Mouse (Mus musculus) heart, embryonic 12.5 days (tissue): ENCODE measurements around the gene Sdr9c7. TPM values are rescaled to one million over a fixed set of nuclear protein-coding genes. Genes with fewer than 3 reads are reported as not detected.

Source experiments
- ATAC-seq: fragments of 200-750 bp; cut with Nextera tagmentation; 2 replicates; pipeline ENCODE4 v1.8.0; 2017; ENCODE audit warnings: moderate TSS enrichment, moderate library complexity; ENCODE audit not compliant: insufficient number of reproducible peaks, low FRiP score
- H3K27ac ChIP-seq: fragments of 300-500 bp; sonication (generic); 2 replicates; pipeline ENCODE4 v1.5.1; 2016; ENCODE audit warnings: mild to moderate bottlenecking, moderate library complexity; ENCODE audit not compliant: poor library complexity, severe bottlenecking
- H3K27me3 ChIP-seq: fragments of 300-500 bp; sonication (generic); replicated peaks from 2 replicates; pipeline ENCODE4 v1.6.1; 2016; ENCODE audit warnings: mild to moderate bottlenecking, moderate library complexity
- H3K36me3 ChIP-seq: fragments of 300-500 bp; sonication (generic); 2 replicates; pipeline ENCODE4 v1.6.1; 2016; ENCODE audit warnings: mild to moderate bottlenecking, moderate library complexity
- H3K4me1 ChIP-seq: fragments of 300-500 bp; sonication (generic); replicated peaks from 2 replicates; pipeline ENCODE4 v1.6.1; 2016; ENCODE audit warnings: mild to moderate bottlenecking
- H3K4me2 ChIP-seq: fragments of 300-500 bp; sonication (generic); 2 replicates; pipeline ENCODE4 v1.6.1; 2016; ENCODE audit warnings: mild to moderate bottlenecking, moderate library complexity
- H3K4me3 ChIP-seq: fragments of 300-500 bp; sonication (generic); 2 replicates; pipeline ENCODE4 v1.5.1; 2016; ENCODE audit warnings: mild to moderate bottlenecking
- H3K9ac ChIP-seq: fragments of 300-500 bp; sonication (generic); 2 replicates; pipeline ENCODE4 v1.6.1; 2016; ENCODE audit warnings: mild to moderate bottlenecking, moderate library complexity
- H3K9me3 ChIP-seq: fragments of 300-500 bp; sonication (generic); replicated peaks from 2 replicates; pipeline ENCODE4 v1.6.1; 2016; ENCODE audit warnings: mild to moderate bottlenecking, moderate library complexity
- WGBS: fragments of 180-500 bp; shearing (Covaris S2); methylation state at CpG from one replicate; pipeline ENCODE4 v1.1.7; 2016; 5-methylcytosine and 5-hydroxymethylcytosine counted together
- polyA plus RNA-seq: library from polyadenylated mRNA; unstranded; fragments of >200 nt; fragmentation: Nextera tagmentation; extraction: Ambion mirVana; gene quantifications from 2 replicates; pipeline ENCODE4 v1.2.1, GENCODE M21; 2016

Gene Sdr9c7
- not detected in 2 replicates for polyA plus RNA-seq

DNA sequence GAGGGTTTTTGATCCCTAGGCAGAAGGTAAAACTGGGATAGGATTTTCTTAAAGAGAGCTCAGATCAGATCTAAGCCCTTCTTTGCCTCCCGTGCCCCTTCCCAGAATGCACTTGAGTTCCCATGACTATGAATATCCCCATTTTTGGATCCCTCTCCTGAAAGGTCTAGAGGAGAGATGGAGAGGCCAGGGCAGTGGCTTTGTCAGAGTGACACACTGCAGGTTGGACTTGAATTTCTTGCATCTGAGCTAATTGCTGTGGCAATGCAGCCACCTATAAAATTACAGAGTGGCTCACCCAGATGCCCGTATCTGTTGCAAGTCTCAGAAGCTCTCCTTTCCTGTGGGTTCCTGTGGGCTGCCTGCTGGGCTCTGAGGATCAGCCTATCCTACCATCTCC lies at the start of gene Sdr9c7:
Sdr9c7 (plus strand) TSS at position 301 of the 400 bp plus-strand sequence.
- ATAC-seq = no peak
- H3K4me2 ChIP-seq = no peak within 1 kb of the TSS
- H3K9me3 ChIP-seq = no peaks in the 10 kb centered on the region
- no peaks in the 10 kb centered on the region for H3K36me3 ChIP-seq
- 0 out of 2 replicates have a peak, but pooled peaks cover 4% of the 10 kb centered on the region for H3K4me1 ChIP-seq
- H3K4me3 ChIP-seq = no peak within 1 kb of the TSS
- no peaks in the 10 kb centered on the region for H3K27me3 ChIP-seq
- no peak within 1 kb of the TSS for H3K27ac ChIP-seq
- 82% methylated on average over 2 of the region's 2 CpGs for WGBS
- H3K9ac ChIP-seq = no peak within 1 kb of the TSS

DNA sequence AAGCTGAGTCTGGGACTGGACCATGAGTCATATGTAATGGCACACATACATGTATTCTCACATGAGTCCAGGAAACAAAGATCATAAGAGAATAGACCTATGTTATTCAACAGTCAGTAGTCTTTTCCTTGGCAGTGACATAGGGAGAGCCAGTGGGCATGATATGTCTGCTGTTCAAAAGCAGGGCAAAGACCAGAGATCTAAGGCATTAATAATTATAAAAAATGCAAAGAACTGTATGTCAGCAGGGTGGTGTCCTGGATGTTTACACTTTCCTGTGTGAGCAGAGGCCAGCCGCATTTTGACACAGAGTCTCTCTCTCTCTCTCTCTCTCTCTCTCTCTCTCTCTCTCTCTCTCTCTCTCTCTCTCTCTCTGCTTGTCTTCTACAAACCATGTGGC lies 48.7 kb upstream of the Sdr9c7 start, which contains the start of gene Rdh19:
Rdh19 (plus strand) TSS at position 301 of the 400 bp plus-strand sequence.
- H3K9ac ChIP-seq = no peak within 1 kb of the TSS
- H3K9me3 ChIP-seq = peaks cover 7% of the 10 kb centered on the region
- H3K4me2 ChIP-seq = no peak within 1 kb of the TSS
- no peaks in the 10 kb centered on the region for H3K36me3 ChIP-seq
- no peaks in the 10 kb centered on the region for H3K4me1 ChIP-seq
- H3K27ac ChIP-seq = no peak within 1 kb of the TSS
- no peak for ATAC-seq
- no peak within 1 kb of the TSS for H3K4me3 ChIP-seq
- H3K27me3 ChIP-seq = no peaks in the 10 kb centered on the region
- WGBS = 88% methylated on average over 1 of the region's 1 CpGs

DNA sequence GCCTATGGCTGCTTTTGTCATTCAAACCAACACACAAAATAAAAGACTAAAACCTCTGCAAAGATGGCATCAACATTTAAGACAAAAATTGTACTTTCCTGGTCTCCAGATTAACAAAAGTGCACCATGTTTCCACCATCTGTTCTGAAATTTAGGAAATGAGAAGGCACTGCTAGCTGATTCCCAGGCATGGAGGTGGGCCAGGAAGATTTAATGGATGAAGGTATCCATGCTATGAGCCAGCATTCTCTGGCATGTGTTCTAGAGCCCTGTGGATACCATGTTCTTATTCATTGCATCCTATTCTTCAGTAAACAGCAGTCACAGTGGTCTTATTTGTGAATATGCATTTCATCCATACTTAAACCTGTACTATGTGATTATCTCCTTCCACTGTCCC lies 41.9 kb upstream of the Sdr9c7 start:
- H3K4me2 ChIP-seq = no peak overlapping the region
- H3K27ac ChIP-seq = no peak overlapping the region
- no peak overlapping the region for H3K9ac ChIP-seq
- no peaks in the 10 kb centered on the region for H3K27me3 ChIP-seq
- H3K36me3 ChIP-seq = no peaks in the 10 kb centered on the region
- no peaks in the 10 kb centered on the region for H3K4me1 ChIP-seq
- H3K9me3 ChIP-seq = peaks cover 5% of the 10 kb centered on the region; the same call in 1 of the 2 replicates
- ATAC-seq = no peak
- H3K4me3 ChIP-seq = no peak overlapping the region

DNA sequence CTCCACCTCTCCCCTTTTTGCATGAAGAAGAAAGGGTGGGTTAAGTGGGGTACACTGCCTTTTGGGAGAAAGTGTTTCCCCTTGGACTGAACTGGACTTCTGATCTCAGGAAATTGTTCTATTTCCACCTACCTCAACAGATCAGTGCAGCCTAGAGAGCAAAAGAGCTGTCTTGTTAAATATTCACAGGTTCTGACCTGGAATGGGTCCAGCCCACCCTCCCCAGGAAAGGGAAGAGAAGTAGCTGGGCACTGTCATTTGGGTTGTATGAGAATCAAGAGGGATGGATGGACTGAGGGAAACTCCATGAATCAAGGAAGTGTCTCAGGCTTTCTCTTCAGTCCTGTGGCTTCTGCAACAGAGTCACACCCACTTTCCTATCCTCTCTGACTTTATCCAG lies 33.4 kb upstream of the Sdr9c7 start:
- no peak overlapping the region for H3K9ac ChIP-seq
- H3K9me3 ChIP-seq = peaks cover 3% of the 10 kb centered on the region; the same call in 1 of the 2 replicates
- no peak for ATAC-seq
- no peak overlapping the region for H3K4me2 ChIP-seq
- H3K27me3 ChIP-seq = no peaks in the 10 kb centered on the region
- no peak overlapping the region for H3K27ac ChIP-seq
- H3K36me3 ChIP-seq = no peaks in the 10 kb centered on the region
- no peaks in the 10 kb centered on the region for H3K4me1 ChIP-seq
- no peak overlapping the region for H3K4me3 ChIP-seq

DNA sequence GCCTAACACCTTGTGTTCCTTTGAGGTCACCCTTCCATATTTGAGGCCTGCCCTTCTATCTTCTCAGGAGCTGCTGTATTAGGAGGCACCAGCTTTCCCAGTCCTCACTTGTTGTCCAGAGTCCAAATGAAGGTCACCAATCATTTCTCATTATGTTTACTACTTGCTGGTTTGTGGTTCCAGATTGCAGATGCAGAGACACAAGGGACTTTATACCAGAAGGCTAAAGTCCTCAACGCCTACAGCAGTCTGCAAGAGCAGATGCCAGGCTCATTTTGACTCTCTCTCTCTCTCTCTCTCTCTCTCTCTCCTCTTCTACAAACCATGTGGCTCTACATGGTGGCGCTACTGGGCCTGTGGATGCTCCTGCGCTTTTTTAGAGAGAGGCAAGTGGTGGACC lies 32.1 kb upstream of the Sdr9c7 start, which contains the start of gene Rdh16f2:
Rdh16f2 (plus strand) TSS at position 243 of the 400 bp plus-strand sequence.
- peaks cover 8% of the 10 kb centered on the region for H3K9me3 ChIP-seq
- no peak for ATAC-seq
- no peaks in the 10 kb centered on the region for H3K4me1 ChIP-seq
- H3K27me3 ChIP-seq = no peaks in the 10 kb centered on the region
- no peak within 1 kb of the TSS for H3K27ac ChIP-seq
- H3K36me3 ChIP-seq = no peaks in the 10 kb centered on the region
- H3K4me2 ChIP-seq = no peak within 1 kb of the TSS
- WGBS = 79% methylated on average over 3 of the region's 3 CpGs
- no peak within 1 kb of the TSS for H3K9ac ChIP-seq
- no peak within 1 kb of the TSS for H3K4me3 ChIP-seq

DNA sequence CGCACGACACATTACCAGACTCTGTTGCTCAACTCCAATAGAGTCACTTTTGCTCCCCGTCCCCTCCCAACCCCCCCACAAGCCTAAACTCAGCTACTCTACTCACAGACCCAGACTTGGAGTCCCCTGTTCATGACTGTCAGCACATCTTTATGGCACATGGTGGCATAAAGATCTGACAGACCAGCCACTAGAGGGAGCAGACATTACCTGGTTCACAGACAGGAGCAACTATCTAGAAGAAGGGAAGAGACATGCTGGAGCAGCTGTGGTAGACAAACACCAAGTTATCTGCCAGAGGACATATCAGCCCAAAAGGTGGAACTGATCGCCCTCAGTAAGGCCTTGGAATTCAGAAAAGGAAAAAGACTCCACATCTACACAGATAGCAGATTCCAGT lies 25.8 kb upstream of the Sdr9c7 start:
- Histone ChIP-seq H3K9ac (no peak overlapping the region), H3K4me3 (no peak overlapping the region), H3K27ac (no peak overlapping the region), H3K9me3 (peaks cover 10% of the 10 kb centered on the region), H3K36me3 (no peaks in the 10 kb centered on the region), H3K4me1 (peaks cover under 1% of the 10 kb centered on the region; the same call in 1 of the 2 replicates), H3K27me3 (no peaks in the 10 kb centered on the region), H3K4me2 (no peak overlapping the region)
- WGBS = 68% methylated on average over 4 of the region's 4 CpGs
- ATAC-seq = no peak

DNA sequence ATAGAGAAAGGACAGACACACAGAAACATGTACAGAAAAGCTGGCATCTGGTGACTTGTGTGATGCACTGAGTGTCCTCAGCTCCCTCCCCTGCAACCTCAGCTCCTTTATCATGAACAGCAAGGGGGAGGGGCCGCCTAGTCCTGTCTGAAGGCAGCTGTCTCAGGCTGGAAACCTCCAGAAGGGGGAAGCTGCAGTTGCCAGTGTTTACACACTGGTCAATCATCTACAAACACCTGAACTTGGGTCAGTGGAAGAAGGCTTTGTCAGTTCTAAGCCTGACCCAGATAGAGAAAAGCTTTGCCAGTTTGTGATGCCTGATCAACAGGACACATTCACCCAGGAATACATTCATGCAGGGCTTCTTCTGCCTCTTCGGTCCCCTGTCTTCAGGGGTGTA lies 20.6 kb upstream of the Sdr9c7 start:
- ATAC-seq = no peak
- H3K36me3 ChIP-seq = no peaks in the 10 kb centered on the region
- no peak overlapping the region for H3K27ac ChIP-seq
- no peaks in the 10 kb centered on the region for H3K27me3 ChIP-seq
- H3K9ac ChIP-seq = no peak overlapping the region
- H3K9me3 ChIP-seq = no peaks in the 10 kb centered on the region
- no peak overlapping the region for H3K4me2 ChIP-seq
- no peak overlapping the region for H3K4me3 ChIP-seq
- H3K4me1 ChIP-seq = peaks cover 14% of the 10 kb centered on the region
- 21% methylated on average over 2 of the region's 2 CpGs for WGBS

DNA sequence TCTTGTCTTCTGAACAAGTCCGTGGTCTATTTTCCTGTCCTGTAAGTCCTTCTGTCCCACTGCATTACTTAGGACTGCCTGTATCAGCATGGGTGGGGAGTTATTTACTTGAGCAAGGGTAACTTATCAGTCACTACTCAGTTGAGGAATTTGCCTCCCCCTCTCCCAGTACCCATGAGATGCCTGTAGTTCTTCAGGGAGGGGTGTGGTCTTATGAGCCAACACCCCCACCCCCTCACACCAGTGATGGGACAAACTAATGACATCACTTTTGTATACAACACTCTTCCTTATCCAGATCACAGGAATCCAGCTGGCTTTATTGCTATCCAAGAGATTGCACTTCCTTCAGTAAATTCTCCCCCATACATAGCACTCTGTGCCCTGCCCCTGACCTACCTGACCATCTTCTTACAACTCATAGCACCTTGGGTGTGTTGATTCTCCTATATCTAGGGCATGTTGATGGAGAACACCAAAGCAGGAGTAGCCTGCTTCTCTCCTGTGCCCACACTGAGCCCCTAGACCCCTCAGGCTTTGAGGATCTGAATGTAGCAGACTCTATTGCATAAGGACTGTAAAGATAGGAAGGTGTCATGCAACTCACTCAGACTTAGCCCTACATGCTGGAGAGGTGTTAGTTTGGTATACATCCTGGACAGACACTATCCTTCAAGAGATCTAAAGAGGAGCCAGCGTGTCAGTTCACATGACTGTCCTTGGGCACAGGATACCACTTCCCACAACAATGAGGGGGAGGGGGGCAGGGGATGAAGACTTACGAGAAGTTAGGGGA lies 19.9 kb upstream of the Sdr9c7 start:
- Histone ChIP-seq H3K27me3 (no peaks in the 10 kb centered on the region), H3K9ac (no peak overlapping the region), H3K4me1 (peaks cover 14% of the 10 kb centered on the region), H3K4me3 (no peak overlapping the region), H3K27ac (no peak overlapping the region), H3K4me2 (no peak overlapping the region), H3K9me3 (no peaks in the 10 kb centered on the region), H3K36me3 (no peaks in the 10 kb centered on the region)
- no peak for ATAC-seq
- 43% methylated on average over 3 of the region's 3 CpGs for WGBS

DNA sequence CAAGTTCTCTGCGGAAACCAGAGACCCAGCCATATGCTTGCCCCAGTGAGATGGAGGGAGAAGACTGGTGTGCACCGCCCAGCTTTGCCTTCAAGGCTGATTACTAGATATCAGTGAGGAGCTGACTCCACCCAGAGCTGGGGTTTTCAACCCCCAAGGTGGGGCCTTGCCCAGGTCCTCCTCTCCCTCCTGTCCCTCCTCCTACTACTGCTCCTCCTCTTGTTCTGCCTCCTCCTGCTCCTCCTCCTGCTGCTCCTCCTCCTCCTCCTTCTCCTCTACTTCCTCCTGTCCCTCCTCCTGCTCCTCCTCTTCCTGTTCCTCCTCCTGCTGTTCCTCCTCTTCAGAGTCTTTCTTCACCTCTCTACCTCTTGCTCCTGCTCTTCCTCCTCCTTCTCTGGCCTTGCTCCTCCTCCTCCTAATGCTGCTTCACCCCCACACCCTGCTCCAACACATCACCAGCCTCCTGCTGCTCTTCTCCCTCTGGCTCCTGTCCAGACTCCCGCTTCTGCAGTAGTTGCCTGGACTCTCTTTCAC lies 19.1 kb upstream of the Sdr9c7 start:
- H3K36me3 ChIP-seq = no peaks in the 10 kb centered on the region
- no peak overlapping the region for H3K4me2 ChIP-seq
- H3K27ac ChIP-seq = no peak overlapping the region
- no peaks in the 10 kb centered on the region for H3K9me3 ChIP-seq
- ATAC-seq = peak; percentile 59
- no peak overlapping the region for H3K9ac ChIP-seq
- WGBS = 80% methylated on average over 3 of the region's 3 CpGs
- peaks cover 14% of the 10 kb centered on the region for H3K4me1 ChIP-seq
- H3K27me3 ChIP-seq = no peaks in the 10 kb centered on the region
- H3K4me3 ChIP-seq = no peak overlapping the region

DNA sequence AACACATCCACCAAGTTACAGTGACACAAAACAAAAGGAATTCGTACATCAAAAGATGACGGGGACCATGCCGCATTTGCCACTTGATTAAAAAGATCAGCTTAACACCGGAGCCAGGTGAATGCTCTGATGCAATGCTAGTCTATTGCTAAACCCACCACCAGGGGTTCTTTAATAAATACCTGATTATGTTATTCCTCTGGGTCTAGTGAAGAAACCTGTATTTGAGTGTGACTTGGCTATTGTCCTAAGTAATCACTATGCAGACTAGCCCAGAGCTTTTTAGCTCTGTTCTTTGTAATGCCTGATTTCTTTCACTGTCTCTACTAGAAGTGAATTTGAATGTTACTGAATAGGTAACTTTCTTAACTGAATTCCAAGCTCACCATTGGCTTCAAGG lies 17.3 kb upstream of the Sdr9c7 start:
- Histone ChIP-seq H3K27ac (no peak overlapping the region), H3K9me3 (no peaks in the 10 kb centered on the region), H3K4me3 (no peak overlapping the region), H3K4me2 (no peak overlapping the region), H3K9ac (no peak overlapping the region), H3K27me3 (no peaks in the 10 kb centered on the region), H3K4me1 (peaks cover 14% of the 10 kb centered on the region), H3K36me3 (no peaks in the 10 kb centered on the region)
- ATAC-seq = no peak
- 86% methylated on average over 4 of the region's 4 CpGs for WGBS

DNA sequence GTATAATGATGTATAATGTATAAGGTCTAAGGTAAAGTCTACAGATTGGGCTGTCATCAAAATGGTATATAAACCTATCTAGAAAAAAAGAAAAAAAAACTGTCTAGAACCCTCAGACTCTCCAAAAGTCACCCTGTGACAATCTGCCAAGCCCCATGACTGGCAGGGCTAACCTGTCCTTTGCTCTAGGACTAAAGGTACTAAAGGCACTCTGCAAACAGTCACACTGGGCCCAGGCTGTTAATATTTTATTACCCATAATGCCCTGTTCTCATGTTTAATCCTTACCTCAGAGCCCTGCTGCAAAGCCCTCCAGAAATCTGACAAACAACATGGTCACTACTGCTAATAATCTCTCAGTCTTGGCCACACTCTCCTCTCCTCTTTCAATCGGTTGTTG lies 11.8 kb upstream of the Sdr9c7 start:
- Histone ChIP-seq H3K27ac (no peak overlapping the region), H3K4me3 (no peak overlapping the region), H3K9me3 (0 out of 2 replicates have a peak, but pooled peaks cover 2% of the 10 kb centered on the region), H3K9ac (no peak overlapping the region), H3K4me1 (0 out of 2 replicates have a peak, but pooled peaks cover 4% of the 10 kb centered on the region), H3K36me3 (no peaks in the 10 kb centered on the region), H3K27me3 (no peaks in the 10 kb centered on the region), H3K4me2 (no peak overlapping the region)
- ATAC-seq = no peak
- 76% methylated on average over 1 of the region's 1 CpGs for WGBS
